Mouse (Mus musculus): ENCODE data around the gene Tnnt2. TPM values are rescaled to one million over a fixed set of nuclear protein-coding genes. Genes with fewer than 3 reads are reported as not detected.

Gene Tnnt2
- polyA plus RNA-seq, 2 experiments: 104 to 108 TPM

GRCm38 (mm10) chr1:135834206-135834859 lies 1.8 kb upstream of the Tnnt2 start:
- H3K9me3 ChIP-seq (ENCODE audit: control insufficient read depth, low read length): no peaks in the 10 kb centered on the region
- DNase-seq (ENCODE audit: low spot score): peak; percentile 27
- H3K36me3 ChIP-seq (ENCODE audit: control insufficient read depth, insufficient read depth, low read length): no peaks in the 10 kb centered on the region
- peaks cover 5% of the 10 kb centered on the region; the same call in 1 of the 2 replicates for H3K4me1 ChIP-seq (ENCODE audit: control insufficient read depth, insufficient read depth, low read length)
- peak; percentile 41 for ATAC-seq (ENCODE audit: low FRiP score, low read depth)
- no peak overlapping the region for H3K27ac ChIP-seq (replicated peaks; ENCODE audit: low read depth, low read length)
- H3K4me3 ChIP-seq (replicated peaks; ENCODE audit: low read length): no peak overlapping the region
- H3K27me3 ChIP-seq (ENCODE audit: control insufficient read depth, insufficient read depth, low read length): no peaks in the 10 kb centered on the region
- TF ChIP-seq POLR2A (IDR thresholded peaks at IDR 0.05; ENCODE audit: borderline replicate concordance, extremely low read depth, insufficient read depth, insufficient read length): no peak
- 60% methylated on average over 6 of the region's 6 CpGs for WGBS
- H3K9ac ChIP-seq (ENCODE audit: low read depth, low read length, severe bottlenecking): no peak overlapping the region
- no peak overlapping the region for H3K4me2 ChIP-seq (replicated peaks; ENCODE audit: low read depth, low read length, severe bottlenecking)

GRCm38 (mm10) chr1:135834983-135835382 lies 1.2 kb upstream of the Tnnt2 start:
- no peak for ATAC-seq (ENCODE audit: low FRiP score, low read depth)
- Histone ChIP-seq H3K4me3 (replicated peaks; ENCODE audit: low read length) (no peak overlapping the region), H3K9ac (ENCODE audit: low read depth, low read length, severe bottlenecking) (no peak overlapping the region), H3K4me1 (ENCODE audit: control insufficient read depth, insufficient read depth, low read length) (peaks cover 5% of the 10 kb centered on the region; the same call in 1 of the 2 replicates), H3K36me3 (ENCODE audit: control insufficient read depth, insufficient read depth, low read length) (no peaks in the 10 kb centered on the region), H3K4me2 (replicated peaks; ENCODE audit: low read depth, low read length, severe bottlenecking) (no peak overlapping the region), H3K9me3 (ENCODE audit: control insufficient read depth, low read length) (no peaks in the 10 kb centered on the region), H3K27ac (replicated peaks; ENCODE audit: low read depth, low read length) (no peak overlapping the region), H3K27me3 (ENCODE audit: control insufficient read depth, insufficient read depth, low read length) (no peaks in the 10 kb centered on the region)
- 68% methylated on average over 8 of the region's 8 CpGs for WGBS
- TF ChIP-seq POLR2A (IDR thresholded peaks at IDR 0.05; ENCODE audit: borderline replicate concordance, extremely low read depth, insufficient read depth, insufficient read length): no peak
- no peak for DNase-seq (ENCODE audit: low spot score)

- H3K9ac ChIP-seq (ENCODE audit: low read depth, low read length, severe bottlenecking): no peak overlapping the region
- no peak overlapping the region for H3K4me3 ChIP-seq (replicated peaks; ENCODE audit: low read length)
- no peaks in the 10 kb centered on the region for H3K27me3 ChIP-seq (ENCODE audit: control insufficient read depth, insufficient read depth, low read length)
- TF ChIP-seq POLR2A (IDR thresholded peaks at IDR 0.05; ENCODE audit: borderline replicate concordance, extremely low read depth, insufficient read depth, insufficient read length): no peak
- H3K36me3 ChIP-seq (ENCODE audit: control insufficient read depth, insufficient read depth, low read length): no peaks in the 10 kb centered on the region
- H3K27ac ChIP-seq (replicated peaks; ENCODE audit: low read depth, low read length): no peak overlapping the region
- ATAC-seq (ENCODE audit: low FRiP score, low read depth) (no peak), DNase-seq (ENCODE audit: low spot score) (no peak)
- no peak overlapping the region for H3K4me2 ChIP-seq (replicated peaks; ENCODE audit: low read depth, low read length, severe bottlenecking)
- no peaks in the 10 kb centered on the region for H3K9me3 ChIP-seq (ENCODE audit: control insufficient read depth, low read length)
- WGBS: 76% methylated on average over 4 of the region's 4 CpGs
- peaks cover 10% of the 10 kb centered on the region; the same call in 1 of the 2 replicates for H3K4me1 ChIP-seq (ENCODE audit: control insufficient read depth, insufficient read depth, low read length)
Observed at GRCm38 (mm10) chr1:135838626-135839025, 2.5 kb downstream of the Tnnt2 start.

GRCm38 (mm10) chr1:135839065-135839464 lies 2.9 kb downstream of the Tnnt2 start:
- Histone ChIP-seq H3K27me3 (ENCODE audit: control insufficient read depth, insufficient read depth, low read length) (no peaks in the 10 kb centered on the region), H3K27ac (replicated peaks; ENCODE audit: low read depth, low read length) (no peak overlapping the region), H3K9ac (ENCODE audit: low read depth, low read length, severe bottlenecking) (no peak overlapping the region), H3K9me3 (ENCODE audit: control insufficient read depth, low read length) (no peaks in the 10 kb centered on the region), H3K4me3 (replicated peaks; ENCODE audit: low read length) (no peak overlapping the region), H3K36me3 (ENCODE audit: control insufficient read depth, insufficient read depth, low read length) (no peaks in the 10 kb centered on the region), H3K4me2 (replicated peaks; ENCODE audit: low read depth, low read length, severe bottlenecking) (no peak overlapping the region), H3K4me1 (ENCODE audit: control insufficient read depth, insufficient read depth, low read length) (peaks cover 10% of the 10 kb centered on the region; the same call in 1 of the 2 replicates)
- WGBS: 85% methylated on average over 6 of the region's 6 CpGs
- no peak for ATAC-seq (ENCODE audit: low FRiP score, low read depth)
- no peak for DNase-seq (ENCODE audit: low spot score)
- no peak for TF ChIP-seq POLR2A (IDR thresholded peaks at IDR 0.05; ENCODE audit: borderline replicate concordance, extremely low read depth, insufficient read depth, insufficient read length)

GRCm38 (mm10) chr1:135840675-135841395 lies 4.7 kb downstream of the Tnnt2 start:
- DNase-seq (ENCODE audit: low spot score): no peak
- 67% methylated on average over 15 of the region's 15 CpGs for WGBS
- Histone ChIP-seq H3K27me3 (ENCODE audit: control insufficient read depth, insufficient read depth, low read length) (no peaks in the 10 kb centered on the region), H3K9ac (ENCODE audit: low read depth, low read length, severe bottlenecking) (no peak overlapping the region), H3K27ac (replicated peaks; ENCODE audit: low read depth, low read length) (no peak overlapping the region), H3K4me1 (ENCODE audit: control insufficient read depth, insufficient read depth, low read length) (peaks cover 5% of the 10 kb centered on the region; the same call in 1 of the 2 replicates), H3K4me2 (replicated peaks; ENCODE audit: low read depth, low read length, severe bottlenecking) (no peak overlapping the region), H3K9me3 (ENCODE audit: control insufficient read depth, low read length) (no peaks in the 10 kb centered on the region), H3K36me3 (ENCODE audit: control insufficient read depth, insufficient read depth, low read length) (no peaks in the 10 kb centered on the region), H3K4me3 (replicated peaks; ENCODE audit: low read length) (no peak overlapping the region)
- no peak for TF ChIP-seq POLR2A (IDR thresholded peaks at IDR 0.05; ENCODE audit: borderline replicate concordance, extremely low read depth, insufficient read depth, insufficient read length)
- no peak for ATAC-seq (ENCODE audit: low FRiP score, low read depth)

All from limb, embryonic 14.5 days (tissue).